Mouse (Mus musculus) fibroblast of lung, adult 2 months (primary cell): ENCODE measurements around the gene Vmn1r226.

Source experiments
- DNase-seq: peaks from one replicate; pipeline ENCODE4 v3.0.0-alpha.2; 2011; ENCODE audit warnings: low read depth

Vmn1r226 gene

DNA sequence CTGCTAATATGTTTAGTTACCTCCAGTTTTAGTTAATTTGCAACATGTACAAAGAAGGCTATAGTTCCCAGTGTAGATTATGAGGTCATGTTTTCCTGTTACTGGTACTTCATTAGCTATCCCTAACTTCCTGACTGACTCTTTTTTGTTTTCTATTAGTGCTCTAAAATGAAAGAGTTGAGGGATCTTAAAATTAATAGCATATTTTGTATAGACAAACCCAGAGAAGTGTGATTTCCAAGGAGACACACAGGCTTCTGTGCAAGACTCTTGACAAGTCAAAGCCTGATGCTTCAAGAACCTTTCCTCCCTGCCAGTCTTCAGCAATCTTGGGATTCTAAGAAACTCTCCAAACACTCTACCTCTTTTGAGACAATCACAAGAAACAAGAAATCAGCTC lies at the start of gene Vmn1r226:
Gene Vmn1r226 (plus strand): TSS at position 301 of the 400 bp plus-strand sequence.
- DNase-seq, result no peak

DNA sequence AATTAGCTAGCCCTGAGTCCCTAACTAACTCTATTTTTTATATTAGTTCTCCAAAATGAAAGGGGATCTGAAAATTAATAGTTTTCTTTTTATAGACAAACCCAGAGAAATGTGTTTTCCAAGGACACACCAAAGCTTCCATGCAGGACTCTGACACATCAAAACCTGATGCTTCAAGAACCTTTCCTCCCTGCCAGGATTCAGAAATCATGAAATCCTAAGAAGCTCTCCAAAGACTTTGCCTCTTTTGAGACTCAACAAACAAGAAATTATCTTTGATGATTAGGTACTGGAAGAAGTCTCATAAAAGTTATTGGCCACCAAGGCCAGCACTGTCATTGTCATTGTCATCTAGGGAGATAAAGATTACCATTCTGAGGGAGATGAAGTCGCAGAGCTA lies 46.9 kb downstream of the Vmn1r226 start, which contains the start of gene Vmn1r227:
Gene Vmn1r227 (plus strand): TSS at position 301 of the 400 bp plus-strand sequence.
- DNase-seq, result no peak
